Mouse (Mus musculus) MEL (cell line): ENCODE results near the gene Il3ra. TPM values are rescaled to one million over a fixed set of nuclear protein-coding genes. Genes with fewer than 3 reads are reported as not detected.

ENCODE experiments used
- DNase-seq: peaks from one replicate; pipeline ENCODE4 v3.0.0; 2011; ENCODE audit warnings: low read depth, low spot score
- H3K27ac ChIP-seq: 2 replicates; pipeline ENCODE4 v1.5.1; 2012; ENCODE audit warnings: low read depth, mild to moderate bottlenecking, control low read depth, low read length, moderate library complexity; ENCODE audit not compliant: control insufficient read depth
- H3K27me3 ChIP-seq, 2 experiments: fragments of 150-350 bp in 1 of 2; sonication (generic) in 1 of 2; 2 replicates each; pipeline ENCODE4 v1.6.1; 2012; ENCODE audit warnings: low read length in 2 of 2, mild to moderate bottlenecking in 2 of 2, improper control_type of control experiment in 1 of 2, moderate library complexity in 1 of 2; ENCODE audit not compliant: insufficient read depth in 2 of 2, control insufficient read depth in 1 of 2
- H3K36me3 ChIP-seq, 2 experiments: 2 replicates each; pipeline ENCODE4 v1.6.1; 2012 to 2014; ENCODE audit warnings: low read length in 2 of 2, improper control_type of control experiment in 1 of 2, inconsistent platforms in 1 of 2, mild to moderate bottlenecking in 1 of 2; ENCODE audit not compliant: insufficient read depth in 2 of 2, control insufficient read depth in 1 of 2
- H3K4me1 ChIP-seq, 2 experiments: fragments of 150-350 bp in 1 of 2; sonication (generic) in 1 of 2; 2 replicates each; pipeline ENCODE4 v1.6.1; 2012; ENCODE audit warnings: low read length in 2 of 2, improper control_type of control experiment in 1 of 2, mild to moderate bottlenecking in 1 of 2; ENCODE audit not compliant: insufficient read depth in 2 of 2, control insufficient read depth in 1 of 2
- H3K4me3 ChIP-seq, 2 experiments: fragments of 150-350 bp in 1 of 2; sonication (generic) in 1 of 2; 2 replicates each; pipeline ENCODE4 v1.5.1; 2012; ENCODE audit warnings: low read depth in 2 of 2, low read length in 2 of 2, mild to moderate bottlenecking in 2 of 2, moderate library complexity in 2 of 2, control low read depth in 1 of 2, improper control_type of control experiment in 1 of 2; ENCODE audit not compliant: control insufficient read depth in 1 of 2, insufficient read depth in 1 of 2
- H3K79me2 ChIP-seq: 2 replicates; pipeline ENCODE4 v1.6.1; 2012; ENCODE audit warnings: mild to moderate bottlenecking, low read length, moderate library complexity; ENCODE audit not compliant: control insufficient read depth, poor library complexity, insufficient read depth
- H3K9ac ChIP-seq: 2 replicates; pipeline ENCODE4 v1.6.1; 2012; ENCODE audit warnings: low read depth, mild to moderate bottlenecking, control low read depth, low read length, moderate library complexity; ENCODE audit not compliant: control insufficient read depth, poor library complexity, severe bottlenecking
- H3K9me3 ChIP-seq: fragments of 150-350 bp; sonication (generic); replicated peaks from 2 replicates; pipeline ENCODE4 v1.6.1; 2012; ENCODE audit warnings: mild to moderate bottlenecking, low read length, improper control_type of control experiment, moderate library complexity; ENCODE audit not compliant: insufficient read depth
- BHLHE40 ChIP-seq: IDR thresholded peaks from 2 replicates; pipeline ENCODE4 v1.6.1; 2012; ENCODE audit warnings: low read depth, mild to moderate bottlenecking, inconsistent platforms, low read length, improper control_type of control experiment, borderline replicate concordance
- CHD2 ChIP-seq: IDR thresholded peaks from 2 replicates; pipeline ENCODE4 v1.6.1; 2011; ENCODE audit warnings: low read length, improper control_type of control experiment
- E2F4 ChIP-seq: IDR thresholded peaks from 2 replicates; pipeline ENCODE4 v1.6.1; 2011; ENCODE audit warnings: low read depth, low read length, improper control_type of control experiment, borderline replicate concordance
- ELF1 ChIP-seq: IDR thresholded peaks from 2 replicates; pipeline ENCODE4 v1.6.1; 2014; ENCODE audit warnings: low read depth, mild to moderate bottlenecking, inconsistent platforms, low read length, improper control_type of control experiment, moderate library complexity
- EP300 ChIP-seq, 2 experiments: IDR thresholded peaks; 2 replicates each; pipeline ENCODE4 v1.6.1; 2011; ENCODE audit warnings: improper control_type of control experiment in 2 of 2, low read length in 2 of 2, low read depth in 1 of 2, mild to moderate bottlenecking in 1 of 2
- ETS1 ChIP-seq: IDR thresholded peaks from 2 replicates; pipeline ENCODE4 v1.6.1; 2012; ENCODE audit warnings: low read depth, mild to moderate bottlenecking, inconsistent platforms, low read length, improper control_type of control experiment, moderate library complexity
- GABPA ChIP-seq: IDR thresholded peaks from 2 replicates; pipeline ENCODE4 v1.6.1; 2012; ENCODE audit warnings: low read depth, mild to moderate bottlenecking, inconsistent platforms, low read length, improper control_type of control experiment, moderate library complexity
- GATA1 ChIP-seq: IDR thresholded peaks from 2 replicates; pipeline ENCODE4 v1.6.1; 2011; ENCODE audit warnings: low read depth, low read length, improper control_type of control experiment
- MYB ChIP-seq: IDR thresholded peaks from 2 replicates; pipeline ENCODE4 v1.6.1; 2011; ENCODE audit warnings: mild to moderate bottlenecking, low read depth, low read length, improper control_type of control experiment
- POLR2A ChIP-seq, 2 experiments: IDR thresholded peaks; 2 replicates each; pipeline ENCODE4 v1.6.1; 2011 to 2012; ENCODE audit warnings: low read length in 2 of 2, mild to moderate bottlenecking in 2 of 2, control low read depth in 1 of 2, improper control_type of control experiment in 1 of 2, low read depth in 1 of 2, moderate library complexity in 1 of 2; ENCODE audit not compliant: control insufficient read depth in 1 of 2, insufficient read depth in 1 of 2, poor library complexity in 1 of 2
- POLR2AphosphoS2 ChIP-seq: IDR thresholded peaks from 2 replicates; pipeline ENCODE4 v1.6.1; 2011; ENCODE audit warnings: low read length, improper control_type of control experiment
- POLR2AphosphoS5 ChIP-seq: IDR thresholded peaks from 2 replicates; pipeline ENCODE4 v1.6.1; 2012; ENCODE audit warnings: low read depth, borderline replicate concordance, mild to moderate bottlenecking, inconsistent platforms, low read length, moderate library complexity, mixed read lengths
- SIN3A ChIP-seq: IDR thresholded peaks from 2 replicates; pipeline ENCODE4 v1.6.1; 2012; ENCODE audit warnings: low read length, improper control_type of control experiment, inconsistent platforms
- UBTF ChIP-seq: IDR thresholded peaks from 2 replicates; pipeline ENCODE4 v1.6.1; 2012; ENCODE audit warnings: low read depth, mild to moderate bottlenecking, inconsistent platforms, low read length, improper control_type of control experiment, moderate library complexity, borderline replicate concordance; ENCODE audit not compliant: insufficient read depth
- ZKSCAN1 ChIP-seq: IDR thresholded peaks from 2 replicates; pipeline ENCODE4 v1.6.1; 2012; ENCODE audit warnings: low read depth, mild to moderate bottlenecking, inconsistent platforms, low read length, improper control_type of control experiment, moderate library complexity
- polyA plus RNA-seq, 2 experiments: library from polyadenylated mRNA; stranded (reverse) in 1 of 2; unstranded in 1 of 2; fragments of >175 nt in 1 of 2; fragments of >200 nt in 1 of 2; gene quantifications; 2 replicates each; pipeline versions ENCODE4 v1.2.1 to v1.2.4; 2012; ENCODE audit warnings: low replicate concordance in 2 of 2, low read depth in 1 of 2; ENCODE audit not compliant: insufficient read length in 2 of 2, insufficient read depth in 1 of 2, missing spikeins in 1 of 2
- total RNA-seq: library from RNA; depleted of rRNA; stranded (reverse); fragments of 300-350 nt; gene quantifications from 2 replicates; pipeline ENCODE4 v1.2.3, GENCODE M21; 2012

Il3ra gene
- total and polyA plus RNA-seq, 3 experiments, result 0.42 to 0.74 TPM; not detected in 1

GRCm38 (mm10) chr14:14352606-14353005 is 6.5 kb downstream of the Il3ra start:
- H3K27me3 ChIP-seq, result no peaks in the 10 kb centered on the region
- no peaks in the 10 kb centered on the region for H3K36me3 ChIP-seq
- no peak overlapping the region for H3K4me3 ChIP-seq
- TF ChIP-seq ELF1 (no peak), CHD2 (no peak), GATA1 (no peak), EP300 (IDR thresholded peaks at IDR 0.05; ENCODE audit: low read depth in 1 of 2, low read length in 2 of 2) (no peak), POLR2A (IDR thresholded peaks at IDR 0.05; ENCODE audit: control insufficient read depth in 1 of 2, insufficient read depth in 1 of 2, low read depth in 1 of 2, low read length in 2 of 2, poor library complexity in 1 of 2) (no peak)
- TF ChIP-seq, all 39 proteins: peak for 0
- no peaks in the 10 kb centered on the region; the same call in 1 of the 2 replicates for H3K9me3 ChIP-seq
- H3K4me1 ChIP-seq, result no peaks in the 10 kb centered on the region
- peak; percentile 28 for DNase-seq
- H3K9ac ChIP-seq, result no peak overlapping the region
- H3K79me2 ChIP-seq, result no peaks in the 10 kb centered on the region
- no peak overlapping the region for H3K27ac ChIP-seq

GRCm38 (mm10) chr14:14353081-14353732 is 7.1 kb downstream of the Il3ra start:
- Histone ChIP-seq H3K27me3 (no peaks in the 10 kb centered on the region), H3K36me3 (no peaks in the 10 kb centered on the region), H3K9ac (no peak overlapping the region)
- no peak for TF ChIP-seq ETS1
- no peak for TF ChIP-seq E2F4
- TF ChIP-seq ZKSCAN1, result no peak
- TF ChIP-seq UBTF, result no peak
- TF ChIP-seq SIN3A, result no peak
- TF ChIP-seq MYB, result no peak
- no peak for TF ChIP-seq POLR2AphosphoS2
- no peak for TF ChIP-seq BHLHE40
- no peak for TF ChIP-seq POLR2AphosphoS5
- no peak for TF ChIP-seq ELF1
- no peak for TF ChIP-seq GABPA
- TF ChIP-seq, all 39 proteins: peak for 0
- Histone ChIP-seq H3K4me1 (no peaks in the 10 kb centered on the region), H3K4me3 (no peak overlapping the region), H3K27ac (no peak overlapping the region), H3K79me2 (no peaks in the 10 kb centered on the region), H3K9me3 (no peaks in the 10 kb centered on the region; the same call in 1 of the 2 replicates)
- peak; percentile 8 for DNase-seq
